Mouse (Mus musculus) frontal cortex, adult 2 months (tissue): ENCODE measurements around the gene Lce1e. TPM values are rescaled to one million over a fixed set of nuclear protein-coding genes. Genes with fewer than 3 reads are reported as not detected.
A peak's percentile ranks its signal among the peaks of the same experiment; 100 is the strongest.

Experiments used
- DNase-seq, 2 experiments: peaks; one replicate each; pipeline ENCODE4 v3.0.0; 2022; ENCODE audit warnings: low spot score in 1 of 2; ENCODE audit errors: extremely low spot score in 1 of 2
- polyA plus RNA-seq: library from polyadenylated mRNA; depleted of rRNA; stranded (reverse); fragments of >200 nt; gene quantifications from 2 replicates; pipeline ENCODE4 v1.2.3, GENCODE M21; 2012; rRNA removed

Lce1e gene
- polyA plus RNA-seq: not detected in 2 replicates

DNA sequence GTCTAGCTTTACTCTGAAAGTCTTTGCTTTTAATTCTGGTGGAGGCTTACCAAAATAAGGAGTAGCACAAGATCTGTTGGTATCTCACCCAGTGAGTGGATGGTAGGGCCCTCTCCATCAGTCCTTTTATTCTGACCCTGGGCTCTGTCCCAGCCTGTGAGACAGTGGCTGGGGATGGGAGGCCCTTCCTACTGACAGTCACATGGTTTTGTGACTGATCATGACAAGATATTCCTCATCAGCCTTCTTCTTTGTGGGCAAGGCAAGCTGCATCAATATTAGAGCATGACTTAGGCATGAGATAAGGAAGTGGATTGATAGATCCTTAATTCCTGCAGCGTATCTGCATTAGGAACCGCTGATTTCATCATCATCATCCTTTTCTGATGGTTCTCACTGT, at the start of gene Lce1e:
Gene Lce1e (minus strand): TSS at position 101 of the 400 bp plus-strand sequence.
- DNase-seq: no peak

DNA sequence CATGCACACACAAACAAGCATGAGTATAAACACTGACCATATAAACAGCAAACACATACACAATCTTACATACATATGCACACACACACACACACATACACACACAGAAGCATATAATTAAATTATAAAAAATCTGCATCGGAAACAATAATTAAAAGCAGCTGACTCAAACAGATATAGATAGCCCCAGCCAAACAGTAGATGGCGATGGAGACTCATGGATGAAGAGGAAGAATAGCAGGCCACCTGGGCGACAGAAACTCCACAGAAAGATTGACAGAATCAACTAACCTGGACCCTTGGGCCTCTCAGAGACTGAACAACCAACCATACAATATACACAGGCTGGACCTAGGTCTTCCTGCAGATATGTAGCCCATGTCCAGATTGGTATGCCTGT, 44.3 kb upstream of the Lce1e start:
- peak in 1 of 2 experiments; percentile 1 for DNase-seq

DNA sequence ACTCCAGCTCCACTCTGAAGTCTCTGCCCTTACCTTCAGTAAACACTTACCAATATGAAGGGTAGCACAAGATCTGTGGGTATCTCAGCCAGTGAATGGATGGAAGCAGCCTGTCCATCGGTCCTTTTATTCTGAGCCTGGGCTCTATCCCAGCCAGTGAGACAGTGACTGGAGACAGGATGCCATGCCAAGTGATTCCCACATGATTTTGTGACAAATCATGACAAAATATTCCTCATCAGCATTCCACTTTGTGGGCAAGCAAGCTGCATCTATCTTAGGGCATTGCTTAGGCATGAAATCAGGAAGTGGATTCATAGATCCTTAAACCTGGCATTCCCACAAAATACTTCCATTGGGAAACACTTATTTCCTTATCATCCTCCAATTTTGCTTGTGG, 43.4 kb upstream of the Lce1e start, which contains the start of gene Lce1g:
Gene Lce1g (minus strand): TSS at position 101 of the 400 bp plus-strand sequence.
- DNase-seq: no peak

DNA sequence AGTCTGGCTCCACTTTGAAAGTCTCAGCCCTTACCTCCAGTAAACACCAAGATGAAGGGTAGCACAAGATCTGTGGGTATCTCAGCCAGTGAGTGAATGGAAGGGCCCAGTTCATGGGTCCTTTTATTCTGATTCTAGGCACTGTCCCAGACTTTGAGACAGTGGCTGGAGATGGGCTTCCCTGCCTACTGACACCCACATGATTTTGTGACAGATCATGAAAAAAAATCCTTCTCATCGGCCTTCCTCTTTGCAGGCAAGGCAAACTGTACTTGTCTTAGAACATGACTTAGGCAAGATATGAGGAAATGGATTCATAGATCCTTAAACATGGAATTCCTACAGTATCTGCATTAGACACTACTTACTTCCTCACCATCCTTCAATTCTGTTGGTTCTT, 30.1 kb upstream of the Lce1e start, which contains the start of gene Gm38119:
Gene Gm38119 (minus strand): TSS at position 101 of the 400 bp plus-strand sequence.
- DNase-seq: no peak

DNA sequence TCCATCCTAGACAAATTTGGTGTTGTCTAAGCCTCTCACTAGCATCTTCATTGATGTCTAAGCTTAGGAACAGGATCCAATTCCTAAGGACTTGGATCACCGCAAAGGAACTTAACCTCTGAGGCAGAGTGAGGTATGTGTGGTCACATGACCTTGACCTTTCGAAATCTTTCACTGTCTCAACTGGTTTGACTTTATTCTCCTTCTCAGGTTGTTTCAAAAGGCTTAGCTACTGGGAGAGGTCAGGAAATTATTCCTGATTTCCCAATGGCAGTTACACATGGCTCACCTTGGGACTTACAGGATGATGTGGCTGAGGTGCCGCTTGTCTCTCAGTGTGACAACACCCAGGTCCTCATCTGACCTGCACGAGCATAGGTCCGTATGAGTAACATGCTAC, 13.8 kb upstream of the Lce1e start:
- no peak for DNase-seq

DNA sequence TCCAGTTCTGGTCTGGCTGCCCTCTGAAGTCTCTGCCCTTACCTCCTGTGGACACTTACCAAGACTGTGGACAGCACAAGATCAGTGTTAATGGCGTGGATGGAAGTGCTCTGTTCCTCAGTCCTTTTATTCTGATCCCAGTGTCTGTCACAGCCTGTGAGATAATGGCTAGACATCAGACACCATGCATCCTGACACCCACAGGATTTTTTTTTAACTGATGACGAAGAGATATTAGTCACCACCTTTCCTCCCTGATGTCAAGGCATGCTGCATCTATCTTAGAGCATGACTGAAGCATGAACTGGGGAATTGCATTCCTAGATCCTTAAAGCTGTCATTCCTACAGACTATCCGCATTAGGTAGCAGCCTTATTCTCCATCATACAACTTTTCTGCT, 11.4 kb upstream of the Lce1e start, which contains the start of gene Lce1f:
Gene Lce1f (minus strand): TSS at position 101 of the 400 bp plus-strand sequence.
- DNase-seq: no peak

DNA sequence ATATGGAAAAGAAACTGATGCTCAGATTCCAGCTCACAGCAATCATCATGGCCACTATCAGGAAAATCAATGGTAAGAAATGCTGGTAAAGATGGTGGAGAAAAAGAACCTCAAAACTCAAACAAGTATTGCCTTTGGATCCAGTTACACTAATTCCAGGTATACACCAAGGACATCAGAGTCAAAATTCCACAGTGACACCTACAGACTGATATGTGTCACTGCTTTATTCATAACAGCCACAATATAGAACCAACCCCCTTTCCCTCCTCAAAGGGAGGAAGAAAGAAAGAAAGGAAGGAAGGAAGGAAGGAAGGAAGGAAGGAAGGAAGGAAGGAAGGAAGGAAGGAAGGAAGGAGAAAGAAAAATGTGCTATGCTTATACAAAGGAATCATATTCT, 6.2 kb upstream of the Lce1e start:
- DNase-seq: no peak

DNA sequence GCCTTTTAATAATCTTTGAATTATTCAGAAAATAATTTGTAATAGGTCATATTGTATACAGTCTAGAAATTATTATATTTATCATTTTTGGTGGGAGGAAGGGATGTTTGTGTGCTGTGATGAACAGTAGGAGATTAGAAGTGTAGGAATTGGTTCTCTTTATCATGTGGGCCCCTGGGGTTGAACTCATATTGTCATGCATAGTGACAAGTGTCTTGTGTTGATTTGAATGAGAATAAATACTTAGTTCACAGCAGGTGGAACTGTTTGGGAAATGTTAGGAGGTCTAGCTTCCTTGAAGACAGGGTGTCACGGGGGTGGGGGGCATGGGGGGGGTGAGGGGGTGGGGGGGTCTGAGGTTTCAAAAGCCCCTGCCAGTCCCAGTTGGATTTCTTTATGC, 14.3 kb downstream of the Lce1e start:
- DNase-seq: no peak

DNA sequence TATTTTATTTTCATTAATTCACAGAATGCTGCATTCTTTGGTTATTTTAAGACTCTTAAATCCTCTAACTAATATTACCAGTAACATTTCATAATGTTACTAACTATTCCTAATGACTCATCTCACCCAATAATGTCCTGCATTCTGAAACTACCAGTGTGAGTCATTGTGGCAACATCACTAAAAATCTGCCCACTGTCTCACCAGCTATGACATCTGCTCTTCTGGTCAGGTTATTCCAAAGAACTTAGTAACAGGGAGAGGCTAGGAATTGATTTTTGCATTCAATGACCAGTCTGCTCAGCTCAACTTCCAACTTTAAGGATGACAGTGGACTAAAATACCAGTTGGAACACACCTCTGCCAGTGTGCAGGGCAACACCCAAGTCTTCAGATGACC, 17.2 kb downstream of the Lce1e start:
- no peak for DNase-seq

DNA sequence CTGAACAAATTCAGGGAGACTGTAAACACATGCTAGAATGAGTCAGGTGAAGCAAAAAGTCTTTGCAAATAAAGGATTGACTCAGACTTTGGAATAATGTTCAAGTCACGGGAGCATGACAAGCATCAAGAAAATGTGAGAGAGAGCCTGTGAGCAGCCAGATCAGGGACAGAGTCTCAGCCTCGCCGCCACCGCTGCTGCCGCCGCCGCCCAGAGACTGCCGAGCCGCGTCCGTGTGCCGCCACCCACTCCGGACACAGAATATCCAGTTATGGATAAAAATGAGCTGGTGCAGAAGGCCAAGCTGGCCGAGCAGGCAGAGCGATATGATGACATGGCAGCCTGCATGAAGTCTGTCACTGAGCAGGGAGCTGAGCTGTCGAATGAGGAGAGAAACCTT, 19.7 kb downstream of the Lce1e start:
- DNase-seq: peak in 1 of 2 experiments; percentile 2

DNA sequence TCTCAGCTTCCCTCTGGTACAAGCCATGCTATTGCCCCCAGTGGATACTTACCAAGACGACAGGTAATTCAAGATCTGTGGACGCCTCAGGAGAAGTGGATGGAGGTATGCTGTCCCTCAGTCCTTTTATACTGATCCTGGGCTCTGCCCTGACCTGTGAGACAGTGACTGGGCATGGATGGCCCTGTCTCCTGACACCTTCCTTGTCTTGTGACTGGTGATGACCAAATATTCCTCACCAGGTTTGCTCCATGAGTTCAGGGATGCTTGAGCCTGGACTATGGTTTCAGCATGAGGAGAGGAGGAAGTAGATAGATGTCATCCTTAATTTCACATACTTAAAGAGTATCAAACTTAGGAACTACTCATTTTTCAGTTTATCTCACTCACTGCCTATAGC, 21.8 kb downstream of the Lce1e start, which contains the start of gene Lce1d:
Gene Lce1d (minus strand): TSS at position 101 of the 400 bp plus-strand sequence.
- no peak for DNase-seq

DNA sequence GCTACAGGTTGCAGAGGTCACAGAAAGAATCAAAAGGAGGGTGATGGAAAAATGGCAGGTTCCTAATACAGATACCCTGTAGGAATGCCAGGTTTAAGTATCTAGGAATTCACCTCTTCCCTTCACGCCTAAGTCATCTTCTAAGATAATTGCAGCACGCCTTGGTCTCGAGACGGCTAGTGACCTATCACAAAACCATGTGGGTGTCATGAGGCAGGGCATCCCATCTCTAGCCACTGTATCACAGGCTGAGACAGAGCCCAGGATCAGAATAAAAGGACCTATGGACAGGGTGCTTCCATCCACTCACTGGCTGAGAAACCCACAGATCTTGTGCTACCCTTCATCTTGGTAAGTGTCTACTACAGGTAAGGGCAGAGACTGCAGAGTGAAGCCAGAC, 29.9 kb downstream of the Lce1e start, which contains the start of gene Lce1c:
Gene Lce1c (plus strand): TSS at position 301 of the 400 bp plus-strand sequence.
- DNase-seq: no peak

DNA sequence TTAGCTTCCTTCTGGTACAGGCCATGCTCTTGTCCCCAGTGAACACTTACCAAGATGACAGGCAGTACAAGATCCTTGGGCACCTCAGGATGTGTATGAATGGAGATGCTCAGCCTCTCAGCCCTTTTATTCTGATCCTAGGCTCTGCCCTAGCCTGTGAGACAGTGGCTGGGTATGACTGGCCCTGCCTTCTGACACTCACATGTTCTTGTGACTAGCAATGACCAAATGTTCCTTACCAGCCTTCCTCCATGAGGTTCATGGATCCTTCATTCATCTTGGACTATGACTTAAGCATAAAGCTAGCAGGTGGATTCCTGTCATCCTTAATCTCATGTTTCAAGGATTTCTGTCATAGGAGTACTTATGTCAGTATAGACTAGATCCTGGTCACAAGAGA, 38.7 kb downstream of the Lce1e start, which contains the start of gene Lce1a2:
Gene Lce1a2 (minus strand): TSS at position 101 of the 400 bp plus-strand sequence.
- DNase-seq: no peak

Other genes starting within 250 kb of the Lce1e start
- 0.46 and 0.70 TPM in 2 replicates for gene Sprr1a, start 223.2 kb downstream of the Lce1e start, polyA plus RNA-seq
- gene Sprr4, start 208.6 kb downstream of the Lce1e start, polyA plus RNA-seq: not detected in 2 replicates
- not detected in 2 replicates for gene 2310046K23Rik, start 174.6 kb downstream of the Lce1e start, polyA plus RNA-seq
- gene Ivl, start 135.3 kb downstream of the Lce1e start, polyA plus RNA-seq: not detected in 2 replicates
- not detected in 2 replicates for gene Smcp, start 120.1 kb downstream of the Lce1e start, polyA plus RNA-seq
- not detected in 2 replicates for gene 2210017I01Rik, start 101.6 kb downstream of the Lce1e start, polyA plus RNA-seq
- not detected in 2 replicates for gene Lce6a, start 87.4 kb downstream of the Lce1e start, polyA plus RNA-seq
- not detected in 2 replicates for gene Lce1a1, start 60.8 kb downstream of the Lce1e start, polyA plus RNA-seq
- gene Lce1b, start 52.1 kb downstream of the Lce1e start, polyA plus RNA-seq: not detected in 2 replicates
- gene Lce1a2, start 38.8 kb downstream of the Lce1e start, polyA plus RNA-seq: not detected in 2 replicates
- gene Lce1c, start 29.8 kb downstream of the Lce1e start, polyA plus RNA-seq: not detected in 2 replicates
- gene Lce1d, start 21.9 kb downstream of the Lce1e start, polyA plus RNA-seq: not detected in 2 replicates
- not detected in 2 replicates for gene Lce1f, start 11.3 kb upstream of the Lce1e start, polyA plus RNA-seq
- not detected in 2 replicates for gene Gm38119, start 30.0 kb upstream of the Lce1e start, polyA plus RNA-seq
- gene Lce1g, start 43.3 kb upstream of the Lce1e start, polyA plus RNA-seq: not detected in 2 replicates
- not detected in 2 replicates for gene Lce1h, start 56.0 kb upstream of the Lce1e start, polyA plus RNA-seq
- gene Lce1i, start 69.8 kb upstream of the Lce1e start, polyA plus RNA-seq: not detected in 2 replicates
- not detected in 2 replicates for gene Lce1j, start 81.4 kb upstream of the Lce1e start, polyA plus RNA-seq
- gene Lce1k, start 98.8 kb upstream of the Lce1e start, polyA plus RNA-seq: not detected in 2 replicates
- 0.04 TPM in 1 of 2 replicates, not detected in the other for gene Kprp, start 118.2 kb upstream of the Lce1e start, polyA plus RNA-seq
- gene Lce1l, start 142.2 kb upstream of the Lce1e start, polyA plus RNA-seq: not detected in 2 replicates
- gene 2310050C09Rik, start 161.1 kb upstream of the Lce1e start, polyA plus RNA-seq: not detected in 2 replicates
- gene Lce3a, start 217.2 kb upstream of the Lce1e start, polyA plus RNA-seq: not detected in 2 replicates
- not detected in 2 replicates for gene Lce3b, start 223.9 kb upstream of the Lce1e start, polyA plus RNA-seq
- gene Lce3c, start 235.4 kb upstream of the Lce1e start, polyA plus RNA-seq: not detected in 2 replicates
- gene Lce3d, start 248.3 kb upstream of the Lce1e start, polyA plus RNA-seq: not detected in 2 replicates